Mouse (Mus musculus) lung, postnatal 0 days (tissue): ENCODE measurements around the gene Tssk2. TPM values are rescaled to one million over a fixed set of nuclear protein-coding genes. Genes with fewer than 3 reads are reported as not detected.

Source experiments
- ATAC-seq: fragments of 200-750 bp; cut with Nextera tagmentation; 2 replicates; pipeline ENCODE4 v1.8.0; 2017; ENCODE audit warnings: moderate library complexity
- DNase-seq: peaks from one replicate; pipeline ENCODE4 v3.0.0-alpha.2; 2016; ENCODE audit warnings: low spot score
- H3K27ac ChIP-seq: fragments of 300-500 bp; sonication (generic); 2 replicates; pipeline ENCODE4 v1.5.1; 2014; ENCODE audit warnings: antibody characterized with exemption, mild to moderate bottlenecking, low read length, mixed read lengths
- H3K27me3 ChIP-seq: fragments of 300-500 bp; sonication (generic); replicated peaks from 2 replicates; pipeline ENCODE4 v1.6.1; 2014; ENCODE audit warnings: low read length, mixed read lengths; ENCODE audit not compliant: insufficient read depth
- H3K36me3 ChIP-seq: fragments of 300-500 bp; sonication (generic); 2 replicates; pipeline ENCODE4 v1.6.1; 2014; ENCODE audit warnings: low read length, mixed read lengths; ENCODE audit not compliant: insufficient read depth
- H3K4me1 ChIP-seq: fragments of 300-500 bp; sonication (generic); 2 replicates; pipeline ENCODE4 v1.6.1; 2014; ENCODE audit warnings: antibody characterized with exemption, low read depth, low read length, mixed read lengths; ENCODE audit not compliant: insufficient read depth
- H3K4me2 ChIP-seq: fragments of 300-500 bp; sonication (generic); replicated peaks from 2 replicates; pipeline ENCODE4 v1.6.1; 2014; ENCODE audit warnings: low read depth, mild to moderate bottlenecking, low read length, moderate library complexity, mixed read lengths
- H3K4me3 ChIP-seq: fragments of 300-500 bp; sonication (generic); 2 replicates; pipeline ENCODE4 v1.5.1; 2014; ENCODE audit warnings: low read depth, low read length
- H3K9ac ChIP-seq: fragments of 300-500 bp; sonication (generic); replicated peaks from 2 replicates; pipeline ENCODE4 v1.6.1; 2014; ENCODE audit warnings: low read depth, mild to moderate bottlenecking
- H3K9me3 ChIP-seq: fragments of 300-500 bp; sonication (generic); 2 replicates; pipeline ENCODE4 v1.6.1; 2016; ENCODE audit warnings: low read length, mixed read lengths
- CTCF ChIP-seq: IDR thresholded peaks from 2 replicates; pipeline ENCODE4 v1.5.1; 2016; ENCODE audit warnings: antibody characterized with exemption, mild to moderate bottlenecking
- EP300 ChIP-seq: IDR thresholded peaks from 2 replicates; pipeline ENCODE4 v1.6.1; 2016; ENCODE audit warnings: antibody characterized with exemption, mild to moderate bottlenecking, control low read depth
- WGBS: fragments of 180-500 bp; shearing (Covaris S2); extraction: QIAGEN DNeasy Blood & Tissue Kit; methylation state at CpG from one replicate; pipeline ENCODE4 v1.1.7; 2014; 5-methylcytosine and 5-hydroxymethylcytosine counted together
- polyA plus RNA-seq: library from polyadenylated mRNA; unstranded; fragments of >200 nt; fragmentation: Nextera tagmentation; extraction: Ambion mirVana; gene quantifications from 2 replicates; pipeline ENCODE4 v1.2.1, GENCODE M21; 2015

Gene Tssk2
- polyA plus RNA-seq, 1 experiment from 2014 or later, result not detected

DNA sequence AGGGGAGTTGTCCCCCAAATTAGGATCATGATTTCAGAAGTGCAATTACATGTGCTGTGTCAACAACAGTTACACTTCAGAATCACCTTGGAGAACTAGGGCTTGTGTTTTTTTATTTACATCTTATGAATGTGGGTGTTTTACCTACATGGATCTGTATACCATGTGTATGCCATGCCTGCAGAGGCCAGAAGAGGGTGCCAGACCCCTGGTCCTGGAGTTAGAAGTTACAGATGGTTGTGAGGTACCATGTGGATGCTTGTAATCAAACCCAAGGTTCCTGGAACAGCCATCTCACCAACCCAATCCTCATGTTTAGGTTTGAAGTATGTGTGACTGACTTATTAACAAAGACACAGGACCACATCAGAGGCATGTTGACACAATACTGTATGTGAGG is 39.8 kb upstream of the Tssk2 start:
- no peak overlapping the region for H3K4me2 ChIP-seq
- H3K9me3 ChIP-seq, result no peaks in the 10 kb centered on the region
- H3K27me3 ChIP-seq, result no peaks in the 10 kb centered on the region
- H3K27ac ChIP-seq, result no peak overlapping the region
- no peak overlapping the region for H3K4me3 ChIP-seq
- no peak for ATAC-seq
- H3K36me3 ChIP-seq, result peaks cover 38% of the 10 kb centered on the region
- peak; percentile 30 for DNase-seq
- H3K4me1 ChIP-seq, result no peaks in the 10 kb centered on the region
- no peak overlapping the region for H3K9ac ChIP-seq
- no peak for TF ChIP-seq EP300
- peak; percentile 76 for TF ChIP-seq CTCF

DNA sequence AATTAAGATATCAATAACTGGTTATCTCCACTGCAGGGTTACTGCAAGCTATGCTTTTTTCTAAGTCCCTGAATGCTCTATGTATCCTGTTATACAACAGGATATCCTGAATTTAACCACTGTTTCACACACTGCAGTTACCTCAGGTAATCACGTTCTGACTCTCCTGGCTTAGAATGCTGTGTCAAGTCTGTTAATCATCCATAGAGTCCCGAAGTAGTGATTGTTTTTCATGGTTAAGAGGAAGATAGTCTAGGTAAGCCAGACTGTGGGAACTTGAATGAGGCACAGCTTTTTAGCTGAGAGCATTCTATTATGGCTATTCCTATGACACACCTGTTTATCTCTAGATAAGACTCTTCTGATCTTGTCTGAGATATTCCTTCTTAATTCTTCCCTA is 33.1 kb upstream of the Tssk2 start:
- Histone ChIP-seq H3K4me1 (no peaks in the 10 kb centered on the region), H3K27me3 (no peaks in the 10 kb centered on the region), H3K27ac (no peak overlapping the region), H3K4me2 (no peak overlapping the region), H3K9ac (no peak overlapping the region), H3K9me3 (no peaks in the 10 kb centered on the region), H3K36me3 (no peaks in the 10 kb centered on the region), H3K4me3 (no peak overlapping the region)
- DNase-seq, result no peak
- no peak for ATAC-seq
- 49% methylated on average over 2 of the region's 2 CpGs for WGBS
- TF ChIP-seq CTCF (no peak), EP300 (no peak)

DNA sequence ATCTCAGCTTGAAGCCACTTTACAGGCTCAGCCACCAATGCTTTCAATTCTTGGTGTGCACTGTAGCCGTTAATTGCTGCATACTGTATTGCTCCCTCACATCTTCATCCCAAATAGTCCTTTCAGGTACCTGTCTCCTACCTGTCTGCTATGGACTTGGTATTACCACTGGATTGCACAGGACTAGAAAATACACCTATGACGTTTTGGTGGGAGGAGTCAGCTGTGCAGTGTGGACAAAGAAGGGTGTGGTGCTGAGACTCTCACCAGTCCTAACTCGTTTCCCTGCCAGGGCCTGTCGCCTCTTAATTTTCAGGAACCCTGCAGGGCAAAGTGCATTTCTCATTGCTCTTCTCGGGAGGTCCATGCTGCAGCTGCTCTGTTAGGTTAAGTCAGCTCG is 32.7 kb upstream of the Tssk2 start:
- Histone ChIP-seq H3K4me3 (no peak overlapping the region), H3K27ac (no peak overlapping the region), H3K9me3 (no peaks in the 10 kb centered on the region), H3K9ac (no peak overlapping the region), H3K4me1 (no peaks in the 10 kb centered on the region), H3K36me3 (no peaks in the 10 kb centered on the region), H3K4me2 (no peak overlapping the region), H3K27me3 (no peaks in the 10 kb centered on the region)
- WGBS, result 62% methylated on average over 6 of the region's 6 CpGs
- TF ChIP-seq EP300, result no peak
- no peak for TF ChIP-seq CTCF
- peak; percentile 44; the same call in 1 of the 2 replicates for ATAC-seq
- peak; percentile 35 for DNase-seq

DNA sequence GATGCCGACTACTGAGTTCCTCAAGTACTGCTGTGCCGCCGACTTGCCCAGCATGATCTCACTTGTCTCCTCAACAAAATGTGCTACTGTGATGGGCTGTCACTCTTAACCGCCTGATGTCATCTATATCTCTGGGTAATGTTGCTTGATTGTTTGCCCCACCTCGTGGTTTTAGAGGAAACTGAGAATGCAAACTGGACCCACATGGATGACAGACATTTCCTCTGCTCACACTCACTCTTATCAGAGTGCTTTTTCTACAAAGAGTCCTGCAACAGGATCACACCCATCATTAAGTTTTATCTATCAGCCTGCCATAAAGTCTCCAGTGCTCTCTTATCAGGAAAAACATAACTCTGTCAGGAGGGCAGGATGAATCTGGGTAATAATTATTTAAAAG is 27.2 kb upstream of the Tssk2 start:
- Histone ChIP-seq H3K9ac (no peak overlapping the region), H3K27ac (no peak overlapping the region), H3K4me1 (0 out of 2 replicates have a peak, but pooled peaks cover 5% of the 10 kb centered on the region), H3K36me3 (peaks cover 10% of the 10 kb centered on the region), H3K9me3 (no peaks in the 10 kb centered on the region), H3K4me2 (no peak overlapping the region), H3K27me3 (no peaks in the 10 kb centered on the region), H3K4me3 (no peak overlapping the region)
- no peak for DNase-seq
- TF ChIP-seq EP300 (no peak), CTCF (no peak)
- WGBS, result 62% methylated on average over 5 of the region's 5 CpGs
- ATAC-seq, result no peak

DNA sequence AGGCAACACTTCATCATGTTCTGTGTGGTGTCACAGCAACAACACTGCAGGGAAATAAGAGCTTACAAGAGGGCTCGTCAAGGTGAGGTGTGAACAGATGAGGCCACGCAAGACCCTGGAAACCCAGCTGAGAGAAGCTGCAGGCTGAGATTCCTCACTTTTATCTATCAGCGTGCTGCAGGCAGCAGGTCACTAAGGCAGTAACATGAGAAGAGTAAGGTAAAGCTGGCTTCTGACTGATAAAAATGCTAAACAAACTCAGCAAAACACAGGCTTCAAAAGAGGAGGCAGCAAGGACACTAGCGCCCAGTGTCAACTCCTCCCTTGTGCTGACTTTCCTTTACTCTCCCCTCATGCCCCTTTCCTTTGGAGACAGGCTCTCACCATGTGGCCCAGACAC is 25.4 kb upstream of the Tssk2 start:
- ATAC-seq, result no peak
- Histone ChIP-seq H3K27ac (no peak overlapping the region), H3K4me2 (no peak overlapping the region), H3K27me3 (no peaks in the 10 kb centered on the region), H3K9me3 (no peaks in the 10 kb centered on the region), H3K4me1 (0 out of 2 replicates have a peak, but pooled peaks cover 5% of the 10 kb centered on the region), H3K36me3 (peaks cover 10% of the 10 kb centered on the region), H3K9ac (no peak overlapping the region), H3K4me3 (no peak overlapping the region)
- TF ChIP-seq EP300, result no peak
- TF ChIP-seq CTCF, result no peak
- DNase-seq, result no peak
- WGBS, result 43% methylated on average over 4 of the region's 4 CpGs

DNA sequence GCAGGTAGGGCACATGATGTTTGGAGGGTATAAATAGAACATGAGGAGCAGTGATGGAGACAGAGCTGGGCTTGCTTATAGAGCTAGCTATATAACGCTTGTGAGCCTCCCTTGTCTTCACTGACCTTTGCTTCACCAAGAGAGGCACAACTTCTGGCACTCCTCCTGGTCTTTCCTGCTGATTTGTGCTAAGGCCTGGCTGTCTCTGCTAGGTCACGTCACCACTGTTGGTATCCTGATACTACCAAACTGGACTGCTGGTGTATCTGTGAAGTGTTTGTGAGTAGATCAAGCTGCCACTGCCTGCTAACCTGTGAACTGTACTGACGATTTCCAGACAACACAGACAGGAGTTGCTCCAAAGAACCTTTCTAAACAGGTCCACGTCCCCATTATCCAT is 23.3 kb upstream of the Tssk2 start:
- no peak overlapping the region for H3K27ac ChIP-seq
- DNase-seq (no peak), ATAC-seq (no peak)

DNA sequence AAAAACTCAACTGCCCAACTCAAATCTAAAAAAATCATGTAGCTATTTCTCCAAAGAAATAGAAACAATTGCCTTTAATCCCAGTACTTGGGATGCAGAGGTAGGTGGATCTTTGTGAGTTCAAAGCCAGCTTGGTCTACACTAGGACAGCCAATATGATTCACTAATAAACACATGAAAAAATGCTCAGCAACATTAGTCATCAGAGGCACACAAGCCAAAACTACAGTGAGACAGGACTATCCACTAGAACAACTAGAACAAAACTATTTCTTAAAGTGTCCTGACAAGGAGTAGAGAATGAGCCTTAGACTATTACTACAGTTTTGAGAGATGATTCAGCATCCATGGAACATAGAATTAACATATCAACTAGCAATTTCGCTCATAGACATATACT is 22.3 kb upstream of the Tssk2 start:
- Histone ChIP-seq H3K9me3 (no peaks in the 10 kb centered on the region), H3K27me3 (no peaks in the 10 kb centered on the region), H3K36me3 (peaks cover 10% of the 10 kb centered on the region), H3K4me3 (no peak overlapping the region), H3K9ac (no peak overlapping the region), H3K4me1 (0 out of 2 replicates have a peak, but pooled peaks cover 5% of the 10 kb centered on the region), H3K27ac (no peak overlapping the region), H3K4me2 (no peak overlapping the region)
- WGBS, result 91% methylated on average over 1 of the region's 1 CpGs
- ATAC-seq (no peak), DNase-seq (no peak)
- no peak for TF ChIP-seq EP300
- TF ChIP-seq CTCF, result no peak

More for the DNA sequence above, 23.3 kb upstream of the Tssk2 start:
- 62% methylated on average over 4 of the region's 4 CpGs for WGBS
- Histone ChIP-seq H3K27me3 (no peaks in the 10 kb centered on the region), H3K4me3 (no peak overlapping the region), H3K4me1 (0 out of 2 replicates have a peak, but pooled peaks cover 5% of the 10 kb centered on the region), H3K4me2 (no peak overlapping the region), H3K36me3 (peaks cover 10% of the 10 kb centered on the region), H3K9me3 (no peaks in the 10 kb centered on the region), H3K9ac (no peak overlapping the region)
- no peak for TF ChIP-seq CTCF
- no peak for TF ChIP-seq EP300
